Mouse (Mus musculus) C2C12 (cell line): Measurements from ENCODE around the gene Acot7. TPM values are rescaled to one million over a fixed set of nuclear protein-coding genes. Genes with fewer than 3 reads are reported as not detected.

Experiments
- H3K27me3 ChIP-seq: one replicate; pipeline ENCODE4 v1.6.1; 2011; ENCODE audit not compliant: control insufficient read depth, insufficient read depth, insufficient read length
- H3K36me3 ChIP-seq: one replicate; pipeline ENCODE4 v1.6.1; 2011; ENCODE audit not compliant: control insufficient read depth, insufficient read depth
- H3K4me3 ChIP-seq: one replicate; pipeline ENCODE4 v1.5.1; 2011; ENCODE audit warnings: mild to moderate bottlenecking, control low read depth; ENCODE audit not compliant: poor library complexity, insufficient read depth, severe bottlenecking
- H3K79me2 ChIP-seq: one replicate; pipeline ENCODE4 v1.6.1; 2011; ENCODE audit not compliant: control insufficient read depth, insufficient read depth
- H3K79me3 ChIP-seq: one replicate; pipeline ENCODE4 v1.6.1; 2011; ENCODE audit warnings: low read depth, control low read depth
- H3ac ChIP-seq: one replicate; pipeline ENCODE3; 2011; ENCODE audit warnings: low read depth; ENCODE audit not compliant: control insufficient read depth, insufficient read length
- CEBPB ChIP-seq: IDR thresholded peaks from one replicate; pipeline ENCODE4 v1.6.1; 2011; ENCODE audit warnings: low read depth, mild to moderate bottlenecking, control low read depth, moderate library complexity
- CTCF ChIP-seq: IDR thresholded peaks from one replicate; pipeline ENCODE4 v1.5.1; 2011; ENCODE audit not compliant: control insufficient read depth, insufficient read depth, insufficient read length
- FOSL1 ChIP-seq: IDR thresholded peaks from one replicate; pipeline ENCODE4 v1.8.0; 2011; ENCODE audit warnings: mild to moderate bottlenecking, low read length; ENCODE audit not compliant: poor library complexity, insufficient read depth, severe bottlenecking
- MAX ChIP-seq: IDR thresholded peaks from one replicate; pipeline ENCODE4 v1.6.1; 2011; ENCODE audit warnings: mild to moderate bottlenecking, control low read depth
- MYOD1 ChIP-seq: IDR thresholded peaks from one replicate; pipeline ENCODE4 v1.6.1; 2011; ENCODE audit warnings: low read depth; ENCODE audit not compliant: control insufficient read depth, insufficient read length
- MYOG ChIP-seq: IDR thresholded peaks from one replicate; pipeline ENCODE4 v1.6.1; 2011; ENCODE audit not compliant: control insufficient read depth, insufficient read length; ENCODE audit errors: extremely low read depth
- USF1 ChIP-seq: IDR thresholded peaks from one replicate; pipeline ENCODE4 v1.6.1; 2011; ENCODE audit warnings: low read depth, mild to moderate bottlenecking, control low read depth, moderate library complexity
- polyA plus RNA-seq: library from polyadenylated mRNA; unstranded; fragments of >200 nt; fragmentation: generic; extraction: Trizol; gene quantifications from one replicate; pipeline ENCODE4 v1.2.1, GENCODE M21; 2012; ENCODE audit warnings: missing spikeins

Gene Acot7
- polyA plus RNA-seq, 1 experiment: 344 TPM

- Histone ChIP-seq H3ac (no peak overlapping the region), H3K36me3 (peaks cover 67% of the 10 kb centered on the region), H3K79me3 (no peaks in the 10 kb centered on the region), H3K4me3 (no peak overlapping the region), H3K27me3 (no peaks in the 10 kb centered on the region), H3K79me2 (no peaks in the 10 kb centered on the region)
- no peak for TF ChIP-seq MAX
- no peak for TF ChIP-seq MYOD1
- no peak for TF ChIP-seq USF1
- TF ChIP-seq FOSL1: no peak
- no peak for TF ChIP-seq CTCF
- no peak for TF ChIP-seq MYOG
- no peak for TF ChIP-seq CEBPB
Observed at GRCm38 (mm10) chr4:152231326-152231725, 53.4 kb downstream of the Acot7 start.

- Histone ChIP-seq H3K79me2 (no peaks in the 10 kb centered on the region), H3ac (no peak overlapping the region), H3K4me3 (no peak overlapping the region), H3K36me3 (peaks cover 70% of the 10 kb centered on the region), H3K79me3 (no peaks in the 10 kb centered on the region), H3K27me3 (no peaks in the 10 kb centered on the region)
- TF ChIP-seq FOSL1 (no peak), MAX (no peak), MYOD1 (no peak), USF1 (no peak), CTCF (no peak), MYOG (no peak), CEBPB (no peak)
Observed at GRCm38 (mm10) chr4:152232411-152232903, 54.5 kb downstream of the Acot7 start.

- no peak overlapping the region for H3K4me3 ChIP-seq
- no peaks in the 10 kb centered on the region for H3K79me3 ChIP-seq
- no peak overlapping the region for H3ac ChIP-seq
- TF ChIP-seq MYOD1 (no peak), FOSL1 (no peak)
- H3K79me2 ChIP-seq: no peaks in the 10 kb centered on the region
- no peaks in the 10 kb centered on the region for H3K27me3 ChIP-seq
- peaks cover 78% of the 10 kb centered on the region for H3K36me3 ChIP-seq
Observed at GRCm38 (mm10) chr4:152239974-152240373, 62.0 kb downstream of the Acot7 start.

- peaks cover 5% of the 10 kb centered on the region for H3K79me2 ChIP-seq
- H3K79me3 ChIP-seq: no peaks in the 10 kb centered on the region
- TF ChIP-seq FOSL1 (no peak), CEBPB (no peak), MAX (no peak), CTCF (no peak)
- H3ac ChIP-seq: no peak overlapping the region
- no peak overlapping the region for H3K4me3 ChIP-seq
- H3K27me3 ChIP-seq: no peaks in the 10 kb centered on the region
- peaks cover 74% of the 10 kb centered on the region for H3K36me3 ChIP-seq
Observed at GRCm38 (mm10) chr4:152243241-152243891, 65.4 kb downstream of the Acot7 start.

GRCm38 (mm10) chr4:152243969-152244368 lies 66.0 kb downstream of the Acot7 start:
- Histone ChIP-seq H3K79me3 (no peaks in the 10 kb centered on the region), H3K4me3 (no peak overlapping the region), H3K27me3 (no peaks in the 10 kb centered on the region), H3ac (no peak overlapping the region), H3K36me3 (peaks cover 71% of the 10 kb centered on the region), H3K79me2 (peaks cover 5% of the 10 kb centered on the region)
- TF ChIP-seq MYOD1: no peak
- no peak for TF ChIP-seq MAX
- no peak for TF ChIP-seq FOSL1
- no peak for TF ChIP-seq MYOG
- no peak for TF ChIP-seq CEBPB
